Mouse (Mus musculus) ES-E14 (cell line): ENCODE results near the gene Slc17a7. TPM values are rescaled to one million over a fixed set of nuclear protein-coding genes. Genes with fewer than 3 reads are reported as not detected.
"Not testable (repeated sequence)": the region's sequence is repeated elsewhere in the genome, so short reads cannot be mapped to it uniquely, and the experiment has no call there.

Source experiments
- DNase-seq: peaks from one replicate; pipeline ENCODE4 v3.0.0-alpha.2; 2013; ENCODE audit warnings: low read depth, low spot score
- H3K27ac ChIP-seq: 2 replicates; pipeline ENCODE4 v1.5.1; 2012; ENCODE audit warnings: low read depth, mild to moderate bottlenecking, low read length, moderate library complexity, mixed read lengths; ENCODE audit not compliant: poor library complexity, insufficient read depth, severe bottlenecking
- H3K36me3 ChIP-seq: 2 replicates; pipeline ENCODE4 v1.6.1; 2012; ENCODE audit warnings: mild to moderate bottlenecking, low read length, moderate library complexity, mixed read lengths; ENCODE audit not compliant: control insufficient read depth, poor library complexity, insufficient read depth, severe bottlenecking
- H3K4me1 ChIP-seq, 2 experiments: fragments of 150-350 bp in 1 of 2; sonication (generic) in 1 of 2; 2 replicates each; pipeline ENCODE4 v1.6.1; 2012; ENCODE audit warnings: low read length in 2 of 2, mild to moderate bottlenecking in 1 of 2, mixed read lengths in 1 of 2; ENCODE audit not compliant: control insufficient read depth in 2 of 2, insufficient read depth in 2 of 2, poor library complexity in 1 of 2
- H3K4me3 ChIP-seq, 2 experiments: fragments of 150-350 bp in 1 of 2; sonication (generic) in 1 of 2; 2 replicates each; pipeline ENCODE4 v1.5.1; 2012; ENCODE audit warnings: low read length in 2 of 2, low read depth in 1 of 2, mild to moderate bottlenecking in 1 of 2, mixed read lengths in 1 of 2; ENCODE audit not compliant: insufficient read depth in 1 of 2, poor library complexity in 1 of 2, severe bottlenecking in 1 of 2
- H3K9ac ChIP-seq: 2 replicates; pipeline ENCODE4 v1.6.1; 2012; ENCODE audit warnings: low read depth, mild to moderate bottlenecking, low read length, mixed read lengths; ENCODE audit not compliant: poor library complexity, insufficient read depth, severe bottlenecking
- H3K9me3 ChIP-seq: fragments of 150-350 bp; sonication (generic); 2 replicates; pipeline ENCODE4 v1.6.1; 2012; ENCODE audit warnings: low read depth, mild to moderate bottlenecking, low read length; ENCODE audit not compliant: control insufficient read depth, insufficient read depth
- CHD2 ChIP-seq: IDR thresholded peaks from 2 replicates; pipeline ENCODE4 v1.6.1; 2014; ENCODE audit warnings: mild to moderate bottlenecking, low read depth, low read length, inconsistent platforms
- HCFC1 ChIP-seq: IDR thresholded peaks from 2 replicates; pipeline ENCODE4 v1.6.1; 2012; ENCODE audit warnings: low read length, inconsistent platforms, borderline replicate concordance; ENCODE audit not compliant: insufficient read depth
- MAFK ChIP-seq: IDR thresholded peaks from 2 replicates; pipeline ENCODE4 v1.6.1; 2014; ENCODE audit warnings: mild to moderate bottlenecking, low read depth, low read length, inconsistent platforms; ENCODE audit not compliant: insufficient read depth
- ZC3H11A ChIP-seq: IDR thresholded peaks from 2 replicates; pipeline ENCODE4 v1.6.1; 2012; ENCODE audit warnings: low read depth, mild to moderate bottlenecking, inconsistent platforms, low read length, borderline replicate concordance
- ZNF384 ChIP-seq: IDR thresholded peaks from 2 replicates; pipeline ENCODE4 v1.6.1; 2012; ENCODE audit warnings: low read depth, low read length, inconsistent platforms
- in situ Hi-C, 2 experiments: fragments of 600-800 bp; cut with MboI; formaldehyde crosslinking; loops; one replicate each; pipeline ENCODE4 v1.15.1; 2025; ENCODE audit warnings: low sequenced_read_pairs in 2 of 2, inconsistent platforms in 1 of 2; ENCODE audit not compliant: unreplicated experiment in 2 of 2
- total RNA-seq: library from RNA; depleted of rRNA; stranded (reverse); fragments of 300-350 nt; gene quantifications from 2 replicates; pipeline ENCODE4 v1.2.3, GENCODE M21; 2012

Gene Slc17a7
- total RNA-seq, 1 experiment: 3.4 TPM

DNA sequence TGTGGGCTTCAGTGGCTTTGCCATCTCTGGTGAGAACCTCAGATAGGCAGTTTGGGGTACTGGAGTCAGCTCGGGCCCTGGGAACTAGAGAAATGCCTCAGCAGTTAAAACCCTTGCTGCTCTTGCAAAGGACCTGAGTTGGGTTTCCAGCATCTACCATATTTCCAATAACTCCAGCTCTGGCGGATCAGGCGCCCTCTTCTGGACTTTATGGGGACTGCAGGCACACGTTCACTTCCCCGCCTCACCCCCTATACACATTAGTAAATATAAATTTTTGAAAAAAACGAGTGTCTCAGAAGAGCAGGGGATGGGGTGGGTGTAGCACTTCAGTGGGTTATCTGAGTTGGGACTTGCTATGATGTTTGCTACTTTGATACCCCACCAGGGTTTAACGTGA lies 9.2 kb downstream of the Slc17a7 start:
- in situ Hi-C loops: no loop called here
- Histone ChIP-seq H3K4me3 (0 out of 4 replicates have a peak overlapping the region, but pooled peaks of 1 of the 2 experiments have one; percentile 20), H3K36me3 (no peaks in the 10 kb centered on the region), H3K9me3 (no peaks in the 10 kb centered on the region), H3K9ac (no peak overlapping the region), H3K4me1 (peaks cover 2 to 30% of the 10 kb centered on the region in 2 experiments; a peak in 3 of 4 replicates), H3K27ac (no peak overlapping the region)
- no peak for DNase-seq
- TF ChIP-seq HCFC1: no peak
- no peak for TF ChIP-seq MAFK
- TF ChIP-seq ZNF384: no peak
- no peak for TF ChIP-seq CHD2
- no peak for TF ChIP-seq ZC3H11A

DNA sequence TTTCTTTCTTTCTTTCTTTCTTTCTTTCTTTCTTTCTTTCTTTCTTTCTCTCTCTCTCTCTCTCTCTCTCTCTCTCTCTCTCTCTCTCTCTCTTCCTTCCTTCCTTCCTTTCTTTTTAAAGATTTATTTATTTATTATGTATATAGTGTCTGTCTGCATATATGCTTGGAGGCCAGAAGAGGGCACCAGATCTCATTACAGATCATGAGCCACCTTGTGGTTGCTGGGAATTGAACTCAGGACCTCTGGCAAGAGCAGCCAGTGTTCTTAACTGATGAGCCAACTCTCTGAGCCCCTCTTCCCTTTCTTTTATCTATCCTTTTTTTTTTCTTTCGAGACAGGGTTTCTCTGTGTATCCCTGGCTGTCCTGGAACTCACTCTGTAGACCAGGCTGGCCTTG lies 10.0 kb downstream of the Slc17a7 start:
- H3K4me3 ChIP-seq, H3K9me3 ChIP-seq, H3K9ac ChIP-seq, H3K27ac ChIP-seq, in situ Hi-C loops, H3K36me3 ChIP-seq, DNase-seq: not testable (repeated sequence)
- H3K4me1 ChIP-seq: peaks cover 2 to 26% of the 10 kb centered on the region in 2 experiments; a peak in 3 of 4 replicates

DNA sequence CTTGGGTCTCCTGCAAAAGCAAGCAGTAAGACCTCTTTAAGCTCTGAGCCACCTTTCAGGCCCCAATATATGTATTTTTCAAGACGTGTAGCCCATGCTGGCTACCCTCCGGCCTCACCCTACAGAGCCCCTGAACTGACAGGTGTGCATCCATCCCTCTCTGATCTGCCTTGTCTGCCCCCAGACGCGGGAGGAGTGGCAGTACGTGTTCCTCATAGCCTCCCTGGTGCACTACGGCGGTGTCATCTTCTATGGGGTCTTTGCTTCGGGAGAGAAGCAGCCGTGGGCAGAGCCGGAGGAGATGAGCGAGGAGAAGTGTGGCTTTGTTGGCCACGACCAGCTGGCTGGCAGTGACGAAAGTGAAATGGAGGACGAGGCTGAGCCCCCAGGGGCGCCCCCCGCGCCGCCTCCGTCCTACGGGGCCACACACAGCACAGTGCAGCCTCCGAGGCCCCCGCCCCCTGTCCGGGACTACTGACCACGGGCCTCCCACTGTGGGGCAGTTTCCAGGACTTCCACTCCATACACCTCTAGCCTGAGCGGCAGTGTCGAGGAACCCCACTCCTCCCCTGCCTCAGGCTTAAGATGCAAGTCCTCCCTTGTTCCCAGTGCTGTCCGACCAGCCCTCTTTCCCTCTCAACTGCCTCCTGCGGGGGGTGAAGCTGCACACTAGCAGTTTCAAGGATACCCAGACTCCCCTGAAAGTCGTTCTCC lies 11.0 kb downstream of the Slc17a7 start:
- no peak overlapping the region for H3K27ac ChIP-seq
- H3K9ac ChIP-seq: no peak overlapping the region
- H3K4me1 ChIP-seq: peaks cover 2 to 25% of the 10 kb centered on the region in 2 experiments; a peak in 3 of 4 replicates
- no peak for TF ChIP-seq HCFC1
- TF ChIP-seq ZNF384: no peak
- no peak for TF ChIP-seq MAFK
- no peak for TF ChIP-seq CHD2
- TF ChIP-seq ZC3H11A: no peak
- in situ Hi-C loops: no loop called here
- H3K9me3 ChIP-seq: no peaks in the 10 kb centered on the region
- DNase-seq: no peak
- H3K36me3 ChIP-seq: no peaks in the 10 kb centered on the region
- H3K4me3 ChIP-seq: peak overlapping the region; percentile 17 to 68; a peak in 2 of 4 replicates

DNA sequence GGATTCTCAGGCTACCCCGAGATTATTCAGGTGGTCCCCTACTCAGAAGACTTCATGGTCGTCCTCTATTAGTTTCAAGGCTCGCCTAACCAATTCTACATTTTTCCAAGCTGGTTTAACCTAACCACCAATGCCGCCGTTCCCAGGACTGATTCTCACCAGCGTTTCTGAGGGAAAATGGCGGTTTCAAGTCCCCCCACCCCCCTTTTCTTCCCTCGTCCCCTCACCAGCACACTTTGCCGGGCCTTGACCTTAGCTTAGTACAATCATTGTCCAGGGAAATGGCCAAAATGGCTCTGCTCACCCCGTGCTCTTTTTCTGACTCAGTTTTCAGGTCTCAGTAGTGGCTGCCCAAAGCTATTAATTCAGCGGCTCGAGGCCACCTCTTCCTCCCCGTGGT lies 11.6 kb downstream of the Slc17a7 start:
- H3K9me3 ChIP-seq: no peaks in the 10 kb centered on the region
- no peak for DNase-seq
- TF ChIP-seq ZNF384 (no peak), ZC3H11A (no peak), CHD2 (no peak), HCFC1 (no peak), MAFK (no peak)
- in situ Hi-C loops: no loop called here
- peak overlapping the region; percentile 17 to 68; a peak in 1 of 4 replicates for H3K4me3 ChIP-seq
- no peak overlapping the region for H3K27ac ChIP-seq
- no peak overlapping the region for H3K9ac ChIP-seq
- peaks cover 2 to 25% of the 10 kb centered on the region in 2 experiments; a peak in 3 of 4 replicates for H3K4me1 ChIP-seq
- no peaks in the 10 kb centered on the region for H3K36me3 ChIP-seq

DNA sequence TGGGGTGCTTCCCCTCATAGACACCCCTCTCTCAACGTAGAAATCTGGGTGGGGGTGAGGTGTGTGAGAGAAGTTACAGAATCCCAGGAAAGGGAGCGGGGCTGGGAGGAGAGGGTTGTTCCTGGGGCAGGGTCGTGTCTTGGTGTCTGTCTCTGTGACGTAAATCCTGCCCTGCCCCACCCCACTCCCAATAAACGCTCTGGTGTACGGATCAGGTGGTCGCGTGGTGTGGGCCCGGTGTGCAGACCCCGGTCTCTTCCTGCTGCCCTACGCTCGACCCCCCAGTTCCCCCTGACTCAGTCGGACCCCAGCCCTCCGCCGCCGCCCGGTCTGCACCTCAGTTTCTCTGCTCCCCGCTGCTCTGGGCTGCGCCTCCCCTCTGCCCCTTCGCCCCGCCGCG lies 12.2 kb downstream of the Slc17a7 start:
- Histone ChIP-seq H3K9ac (0 out of 2 replicates have a peak overlapping the region, but pooled peaks have one; percentile 11), H3K27ac (no peak overlapping the region), H3K4me3 (peak overlapping the region; percentile 57 to 68), H3K4me1 (peaks cover 2 to 28% of the 10 kb centered on the region in 2 experiments; a peak in 3 of 4 replicates), H3K36me3 (no peaks in the 10 kb centered on the region), H3K9me3 (no peaks in the 10 kb centered on the region)
- in situ Hi-C loops: no loop called here
- no peak for TF ChIP-seq ZC3H11A
- no peak for TF ChIP-seq CHD2
- no peak for TF ChIP-seq MAFK
- no peak for TF ChIP-seq HCFC1
- TF ChIP-seq ZNF384: no peak
- DNase-seq: no peak
